Mouse (Mus musculus): ENCODE results near the gene Esf1. TPM values are rescaled to one million over a fixed set of nuclear protein-coding genes. Genes with fewer than 3 reads are reported as not detected.
"Not testable (repeated sequence)": the region's sequence is repeated elsewhere in the genome, so short reads cannot be mapped to it uniquely, and the experiment has no call there.

Esf1 gene
- total RNA-seq (2014; fragmentation: Nextera tagmentation) (25.0 and 36.0 TPM in 2 replicates), total RNA-seq (2017) (48.8 and 63.6 TPM in 2 replicates)

DNA sequence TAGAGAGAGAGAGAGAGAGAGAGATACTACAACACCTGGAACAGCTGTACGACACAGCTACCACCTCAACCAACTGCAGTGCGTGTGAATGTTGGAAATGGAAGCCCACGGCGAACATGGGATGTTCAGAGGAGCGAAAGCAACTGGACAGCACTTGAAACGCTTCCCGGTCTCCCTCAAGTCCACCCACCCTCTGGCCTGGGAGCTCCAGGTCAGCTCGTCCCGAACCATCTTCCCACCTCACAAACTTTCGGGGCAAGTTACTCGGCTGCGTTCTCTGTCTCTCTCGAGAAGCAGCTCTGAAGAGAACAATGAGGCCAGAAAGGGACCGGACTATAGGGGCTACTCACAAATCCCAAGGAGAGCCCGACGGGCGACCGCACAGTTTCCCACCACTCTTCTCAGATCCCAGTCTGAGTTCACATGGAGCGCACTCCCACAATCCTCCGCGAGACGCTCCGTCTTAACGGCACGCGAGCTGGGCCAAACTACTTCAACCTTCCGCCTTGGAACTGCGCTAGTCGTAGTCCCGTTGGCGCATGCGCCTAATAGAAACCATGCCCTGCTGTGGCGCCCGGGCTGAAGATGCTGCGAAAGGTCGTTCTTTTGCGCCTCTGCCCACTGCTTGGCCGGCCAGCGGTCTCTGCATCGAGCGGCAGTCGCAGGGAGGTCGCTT lies at the start of gene Esf1, which contains the start of gene Ndufaf5:
Gene Esf1 (minus strand): TSS at position 438 of the 676 bp plus-strand sequence.
Gene Ndufaf5 (plus strand): TSS at position 523 of the 676 bp plus-strand sequence.
- ATAC-seq (replicated peaks; ENCODE audit: poor library complexity, severe bottlenecking) = peak; percentile 97

DNA sequence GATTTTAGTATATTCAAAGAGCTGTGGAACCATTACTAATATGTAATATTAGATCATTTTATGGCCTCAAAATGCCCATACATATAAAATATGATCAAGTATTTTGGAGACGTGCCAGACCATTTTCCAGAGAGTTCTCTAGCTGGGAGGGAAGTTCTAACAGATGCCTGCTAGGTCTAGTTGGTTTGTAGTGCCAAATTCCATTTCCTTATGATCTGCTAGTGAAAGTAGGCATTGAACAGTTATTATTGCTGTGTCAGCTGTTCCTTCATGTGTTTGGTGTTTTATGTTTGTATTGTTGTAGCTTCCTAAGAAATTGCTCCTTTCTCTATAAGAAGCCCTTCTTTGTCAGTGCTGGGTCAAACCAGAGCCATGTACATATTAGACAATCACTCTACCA lies 45.6 kb upstream of the Esf1 start:
- ATAC-seq (replicated peaks; ENCODE audit: poor library complexity, severe bottlenecking) = no peak

- no peak for ATAC-seq (replicated peaks; ENCODE audit: poor library complexity, severe bottlenecking)
Measured at GRCm38 (mm10) chr2:140215415-140215814, 45.1 kb upstream of the Esf1 start.

DNA sequence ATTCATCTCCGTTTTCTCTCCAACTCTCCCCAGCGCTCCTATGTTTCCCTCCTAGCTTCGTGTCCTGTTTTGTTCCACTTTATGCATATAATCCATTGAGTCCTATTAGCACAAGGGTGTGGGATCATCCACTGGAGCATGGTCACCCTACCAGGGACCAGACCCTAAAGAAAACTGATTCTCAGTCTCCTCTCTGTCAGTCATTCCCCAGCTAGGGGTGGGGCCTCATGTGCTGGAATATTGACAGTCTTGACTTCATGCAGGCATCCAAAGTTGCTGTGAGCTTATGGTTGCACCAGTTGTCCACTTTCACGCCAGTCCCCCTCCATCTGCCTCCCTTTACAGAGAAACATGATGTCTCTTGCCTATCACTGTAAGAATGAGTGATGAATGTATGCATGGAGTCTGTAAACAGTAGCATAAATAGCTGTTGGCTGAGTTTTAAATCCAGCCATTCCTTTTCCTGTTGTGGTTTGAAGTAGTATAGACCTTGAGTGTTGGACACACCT lies 44.2 kb upstream of the Esf1 start:
- ATAC-seq (replicated peaks; ENCODE audit: poor library complexity, severe bottlenecking) = no peak

- no peak for ATAC-seq (replicated peaks; ENCODE audit: poor library complexity, severe bottlenecking)
Measured at GRCm38 (mm10) chr2:140203756-140204155, 33.4 kb upstream of the Esf1 start.

DNA sequence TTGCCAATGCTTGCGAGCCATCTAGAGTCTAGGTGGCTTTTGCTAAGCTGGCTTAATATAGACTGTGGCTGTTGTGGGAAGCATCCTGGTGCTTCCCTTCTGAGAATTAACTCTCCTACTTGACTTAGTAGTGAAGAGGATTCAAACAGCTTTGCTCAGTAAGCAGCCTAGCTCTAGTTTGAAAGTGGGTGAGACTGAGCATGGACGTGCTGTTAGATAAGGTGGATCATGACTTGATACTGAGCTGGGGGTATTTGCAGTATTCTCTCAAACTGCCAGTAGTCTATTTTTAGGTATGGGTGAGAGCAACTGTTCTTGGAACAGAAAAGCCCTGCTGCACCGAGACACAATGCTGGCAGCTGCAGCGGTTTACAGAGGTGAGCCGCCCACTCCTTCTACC lies 32.2 kb upstream of the Esf1 start:
- no peak for ATAC-seq (replicated peaks; ENCODE audit: poor library complexity, severe bottlenecking)

DNA sequence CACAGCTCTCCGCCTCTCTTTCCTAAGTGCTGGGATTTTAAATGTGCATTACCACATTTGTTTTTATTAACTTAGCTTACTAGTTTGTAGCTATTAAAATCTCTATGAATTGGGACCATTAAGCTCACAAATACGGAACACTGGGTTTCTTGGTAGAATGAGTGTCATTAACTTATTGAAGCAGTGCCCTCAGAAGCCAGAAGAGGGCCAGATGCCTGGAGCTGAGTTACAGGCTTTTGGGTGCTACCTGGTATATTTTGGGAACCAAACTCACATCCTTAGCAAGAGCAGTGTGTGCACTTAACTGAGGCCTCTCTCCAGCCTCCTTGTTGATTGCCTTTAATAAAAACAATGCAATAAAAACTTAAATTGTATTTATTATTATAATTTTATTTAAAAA lies 30.3 kb upstream of the Esf1 start:
- no peak for ATAC-seq (replicated peaks; ENCODE audit: poor library complexity, severe bottlenecking)

DNA sequence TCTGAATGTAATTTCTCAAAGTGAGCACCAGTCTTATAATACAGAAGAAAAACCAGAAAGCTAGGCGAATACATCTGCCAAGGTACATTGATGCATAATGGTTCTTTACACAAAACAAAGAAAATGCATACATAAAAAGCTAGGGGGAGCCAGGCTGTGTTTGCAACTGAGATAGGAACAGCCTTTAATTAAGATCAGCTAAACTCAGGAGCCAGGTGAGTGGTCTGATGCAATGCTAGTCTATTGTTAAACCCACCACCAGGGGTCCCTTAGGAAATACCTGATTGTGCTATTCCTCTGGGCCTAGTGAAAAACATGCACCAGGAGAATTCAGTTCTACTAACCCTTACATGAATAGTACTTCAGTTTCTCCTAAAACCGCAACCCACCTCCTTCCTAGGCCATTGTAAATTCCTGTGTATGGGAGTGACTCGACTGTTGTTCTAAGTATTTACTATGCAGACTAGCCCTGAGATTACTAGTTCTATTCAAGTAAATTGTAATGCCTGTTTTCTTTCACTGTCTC lies 15.4 kb upstream of the Esf1 start:
- ATAC-seq (replicated peaks; ENCODE audit: poor library complexity, severe bottlenecking) = not testable (repeated sequence)

GRCm38 (mm10) chr2:140170803-140171553 lies 614 bp upstream of the Esf1 start:
- peak; percentile 73 for ATAC-seq (replicated peaks; ENCODE audit: poor library complexity, severe bottlenecking)

DNA sequence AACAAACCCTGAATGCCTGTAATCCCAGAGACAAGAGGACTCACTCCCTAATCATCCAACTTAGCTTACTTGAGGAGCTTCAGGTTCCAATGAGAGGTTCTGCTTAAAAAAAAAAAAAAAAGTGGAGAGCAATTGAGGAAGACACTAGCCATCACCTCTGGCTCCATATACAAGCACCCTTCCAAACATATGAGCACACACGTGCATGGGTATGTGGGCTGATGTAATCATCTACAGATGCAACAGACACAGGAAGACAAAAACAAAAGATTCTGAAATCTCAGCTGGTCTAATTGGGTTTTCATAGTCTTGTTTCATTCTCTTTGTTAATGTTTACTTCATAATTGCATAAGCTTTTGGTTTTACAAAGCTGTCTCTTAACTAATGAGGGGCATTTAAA lies 1.3 kb downstream of the Esf1 start:
- 0 out of 2 replicates have a peak, but pooled peaks have one; percentile 13 for ATAC-seq (replicated peaks; ENCODE audit: poor library complexity, severe bottlenecking)

DNA sequence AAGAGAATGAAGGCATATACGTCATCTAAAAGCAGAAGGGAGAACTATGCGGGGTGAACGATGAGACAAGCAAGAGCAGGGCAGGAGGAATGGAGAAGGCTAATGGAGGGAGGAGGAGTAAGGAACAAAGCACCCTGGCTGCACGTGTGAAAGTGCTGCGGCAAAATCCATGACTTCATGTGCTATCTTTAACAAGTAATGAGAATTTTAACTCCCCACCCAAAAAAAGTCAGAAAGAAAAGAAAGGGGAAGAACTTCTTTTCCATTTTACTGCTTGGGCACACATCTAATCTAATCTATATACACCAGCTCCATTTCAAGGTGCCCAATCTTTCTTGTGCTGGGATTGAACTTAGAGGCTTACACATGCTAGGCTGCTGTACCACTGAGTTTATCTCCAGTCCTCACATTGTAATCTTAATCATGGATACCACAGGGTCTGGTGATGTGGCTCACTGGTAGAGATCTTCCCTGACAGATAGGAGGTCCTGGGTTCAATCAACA lies 7.0 kb downstream of the Esf1 start:
- ATAC-seq (replicated peaks; ENCODE audit: poor library complexity, severe bottlenecking) = no peak

GRCm38 (mm10) chr2:140159186-140159730 lies 11.1 kb downstream of the Esf1 start:
- peak; percentile 81 for ATAC-seq (replicated peaks; ENCODE audit: poor library complexity, severe bottlenecking)

DNA sequence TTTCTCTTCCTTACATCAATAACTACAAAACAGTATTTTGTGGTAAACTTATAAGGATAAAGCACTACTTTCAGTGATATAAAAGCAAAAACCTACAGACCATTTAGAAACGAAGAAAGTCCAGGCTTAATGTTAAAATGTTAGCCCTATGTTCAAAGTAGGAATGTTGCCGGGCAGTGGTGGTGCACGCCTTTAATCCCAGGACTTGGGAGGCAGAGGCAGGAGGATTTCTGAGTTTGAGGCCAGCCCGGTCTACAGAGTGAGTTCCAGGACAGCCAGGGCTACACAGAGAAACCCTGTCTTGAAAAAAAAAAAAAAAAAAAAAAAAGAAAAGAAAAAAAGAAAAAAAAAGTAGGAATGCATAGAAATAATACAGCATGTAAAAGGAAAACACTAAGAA lies 18.6 kb downstream of the Esf1 start, which contains the start of gene Gm17374:
Gene Gm17374 (plus strand): TSS at position 301 of the 400 bp plus-strand sequence.
- not testable (repeated sequence) for ATAC-seq (replicated peaks; ENCODE audit: poor library complexity, severe bottlenecking)

DNA sequence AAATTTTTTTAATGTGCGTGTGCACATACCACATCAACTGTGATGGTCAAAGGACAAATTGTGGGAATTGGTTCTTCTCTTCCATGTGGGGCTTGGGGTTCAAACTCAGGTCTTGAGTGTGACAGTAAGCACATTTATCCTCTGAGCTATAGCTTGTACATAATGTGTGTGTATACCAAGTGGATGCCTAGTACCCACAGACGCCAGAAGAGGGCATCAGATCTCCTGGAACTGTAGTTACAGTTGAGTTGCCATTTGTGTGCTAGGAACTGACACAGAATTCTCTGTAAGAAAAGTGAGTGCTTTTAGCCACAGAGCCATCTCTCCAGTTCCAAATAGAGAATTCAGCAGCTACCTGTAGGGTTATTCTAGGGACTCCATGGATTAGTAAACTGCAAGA lies 44.8 kb downstream of the Esf1 start:
- no peak for ATAC-seq (replicated peaks; ENCODE audit: poor library complexity, severe bottlenecking)

DNA sequence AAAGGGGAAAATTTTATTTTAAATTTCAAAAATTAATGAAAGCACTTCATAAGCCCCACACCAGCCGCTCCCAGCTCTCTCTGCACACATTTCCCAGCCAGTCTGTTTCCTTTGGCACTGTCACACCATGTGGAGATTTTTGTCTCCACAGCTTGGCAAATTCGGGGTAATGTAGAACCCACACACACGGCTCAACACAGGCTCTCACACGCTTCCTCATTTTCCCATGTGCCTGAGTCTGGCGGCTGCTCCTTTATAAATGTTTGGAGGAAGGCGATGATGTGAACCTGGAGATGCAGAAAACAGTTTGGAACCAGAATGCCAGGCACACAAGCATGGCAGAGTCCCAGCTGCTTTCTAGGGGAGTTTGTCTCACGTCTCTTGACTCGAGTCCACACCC lies 56.5 kb downstream of the Esf1 start:
- ATAC-seq (replicated peaks; ENCODE audit: poor library complexity, severe bottlenecking) = no peak

DNA sequence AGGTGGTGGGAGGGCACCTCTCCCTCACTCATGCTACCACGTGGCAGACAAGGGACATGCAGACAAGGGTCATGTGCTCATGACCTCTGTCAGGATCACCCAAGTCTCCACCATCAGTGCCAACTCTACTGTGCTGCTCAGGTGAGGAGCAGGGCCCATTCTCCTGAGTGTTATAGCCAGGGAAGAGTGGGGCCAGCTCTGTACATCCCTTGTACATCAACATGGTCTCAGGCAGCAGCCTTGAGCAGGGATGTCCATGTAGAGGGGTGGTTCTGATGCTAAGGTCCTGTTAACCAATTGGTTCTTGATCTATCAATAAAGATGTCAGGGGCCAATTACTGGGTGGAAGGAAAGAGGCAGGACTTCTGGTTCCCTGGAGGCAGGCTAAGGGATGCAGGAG lies 61.4 kb downstream of the Esf1 start:
- no peak for ATAC-seq (replicated peaks; ENCODE audit: poor library complexity, severe bottlenecking)

DNA sequence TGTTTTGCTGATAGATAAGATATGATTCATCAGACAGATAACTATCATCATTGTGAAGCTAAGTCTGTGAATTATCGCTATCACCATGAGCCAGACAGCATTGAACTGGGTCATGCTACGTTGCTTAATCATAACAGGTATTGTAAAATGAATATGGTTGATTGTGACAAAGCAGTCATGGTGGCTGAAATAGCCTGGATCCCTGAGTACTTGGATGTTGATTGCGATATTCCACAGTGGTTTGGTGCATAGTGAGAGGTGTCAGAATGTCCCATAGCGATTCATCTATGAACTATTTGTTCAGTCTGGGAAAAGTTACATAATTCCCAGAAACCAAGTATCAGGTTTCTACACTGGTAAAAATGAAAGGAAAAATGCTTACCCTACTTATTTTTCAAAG lies 62.7 kb downstream of the Esf1 start:
- ATAC-seq (replicated peaks; ENCODE audit: poor library complexity, severe bottlenecking) = no peak

DNA sequence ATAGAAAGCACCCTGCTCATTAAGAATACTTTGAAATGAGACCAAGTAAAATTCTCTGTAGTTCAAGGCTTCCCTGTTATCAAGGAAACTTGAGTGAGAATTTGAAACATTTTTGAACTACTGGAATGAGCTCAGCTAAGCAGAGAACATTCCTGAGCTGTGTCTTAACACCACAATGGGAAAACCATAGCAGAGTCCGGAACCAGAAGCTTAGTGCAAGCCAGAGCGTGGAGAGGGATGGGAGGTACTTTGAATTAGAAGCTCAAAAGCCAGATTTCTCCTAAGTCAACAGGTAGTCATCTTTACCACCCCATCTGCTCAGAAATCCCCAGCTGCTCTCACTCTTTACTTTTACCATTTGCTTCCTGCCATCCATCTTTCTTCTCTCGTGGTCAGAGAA lies 65.4 kb downstream of the Esf1 start:
- no peak for ATAC-seq (replicated peaks; ENCODE audit: poor library complexity, severe bottlenecking)

DNA sequence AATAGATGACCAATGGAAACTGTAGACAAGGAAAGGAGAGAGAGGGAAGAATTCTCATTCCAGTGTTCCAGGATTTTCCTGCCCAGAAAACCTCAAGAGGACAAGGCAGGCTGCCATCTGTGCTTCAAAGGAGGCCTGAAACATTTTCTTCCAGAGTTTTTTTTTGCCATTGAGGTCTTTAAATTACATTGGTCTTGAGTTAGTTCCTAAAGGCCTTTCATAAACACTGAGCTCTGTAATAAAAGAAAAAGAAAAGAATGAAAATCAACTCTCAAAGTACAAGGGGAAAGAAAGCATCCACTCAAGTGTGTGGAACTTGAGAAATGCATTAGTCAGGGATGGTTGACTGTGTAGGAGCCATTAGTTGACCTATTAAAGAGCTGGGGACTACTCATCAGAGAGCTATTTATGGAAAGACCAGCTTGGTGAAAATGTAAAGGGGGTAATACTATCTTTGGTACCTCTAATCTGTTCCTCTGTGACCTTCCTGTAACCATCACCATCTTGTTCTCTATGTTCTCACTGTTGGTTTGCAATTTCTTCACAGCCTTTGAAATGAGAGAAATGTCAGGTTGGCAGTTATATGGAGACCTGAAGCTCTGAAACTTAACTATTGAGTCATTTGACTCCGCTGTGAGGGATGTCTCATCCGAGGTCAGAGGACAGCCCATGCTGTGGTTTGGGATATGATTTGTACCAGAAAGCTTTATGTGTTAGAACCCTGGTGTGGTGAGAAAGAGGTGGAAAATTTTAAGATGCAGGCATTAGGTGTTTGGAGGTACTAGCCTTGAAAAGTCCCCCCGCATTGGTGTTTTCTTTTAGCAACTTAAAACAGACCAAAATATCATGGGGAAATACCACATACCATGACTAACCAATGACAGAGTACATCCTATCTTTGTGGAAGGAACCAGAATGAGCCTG lies 69.6 kb downstream of the Esf1 start:
- ATAC-seq (replicated peaks; ENCODE audit: poor library complexity, severe bottlenecking) = no peak

GRCm38 (mm10) chr2:140099971-140100370 lies 70.4 kb downstream of the Esf1 start:
- ATAC-seq (replicated peaks; ENCODE audit: poor library complexity, severe bottlenecking) = no peak

Measured in granulocyte monocyte progenitor cell, adult 5-6 weeks (primary cell).